Mouse (Mus musculus) kidney, adult 2 months (tissue): ENCODE results near the gene Spag16. TPM values are rescaled to one million over a fixed set of nuclear protein-coding genes. Genes with fewer than 3 reads are reported as not detected.
"Not testable (repeated sequence)": the region's sequence is repeated elsewhere in the genome, so short reads cannot be mapped to it uniquely, and the experiment has no call there.

Source experiments
- DNase-seq: peaks from one replicate; pipeline ENCODE4 v3.0.0; 2021
- H3K27ac ChIP-seq: fragments of 200-500 bp; 2 replicates; pipeline ENCODE4 v1.5.1; 2012; ENCODE audit warnings: low read depth, low read length, control low read depth, inconsistent platforms; ENCODE audit not compliant: insufficient read depth
- H3K27me3 ChIP-seq: fragments of 200-500 bp; replicated peaks from 2 replicates; pipeline ENCODE4 v1.6.1; 2012; ENCODE audit warnings: mild to moderate bottlenecking, moderate library complexity, low read length, inconsistent platforms; ENCODE audit not compliant: control insufficient read depth, insufficient read depth
- H3K36me3 ChIP-seq: fragments of 200-500 bp; 2 replicates; pipeline ENCODE4 v1.6.1; 2012; ENCODE audit warnings: mild to moderate bottlenecking, moderate library complexity, low read length, inconsistent platforms; ENCODE audit not compliant: control insufficient read depth, insufficient read depth
- H3K4me1 ChIP-seq: fragments of 200-500 bp; 2 replicates; pipeline ENCODE4 v1.6.1; 2011; ENCODE audit warnings: low read length; ENCODE audit not compliant: control insufficient read depth, insufficient read depth
- H3K4me3 ChIP-seq: fragments of 200-500 bp; 2 replicates; pipeline ENCODE4 v1.5.1; 2011; ENCODE audit warnings: mild to moderate bottlenecking, low read depth, low read length, control low read depth; ENCODE audit not compliant: insufficient read depth
- CTCF ChIP-seq: fragments of 200-500 bp; conservative IDR thresholded peaks from 2 replicates; pipeline ENCODE4 v1.5.1; 2011; ENCODE audit warnings: low read depth, mild to moderate bottlenecking, control low read depth, low read length, moderate library complexity, mixed read lengths; ENCODE audit not compliant: insufficient read depth, insufficient read length
- POLR2A ChIP-seq: fragments of 200-500 bp; IDR thresholded peaks from one replicate; pipeline ENCODE4 v1.6.1; 2011; ENCODE audit warnings: low read depth, low read length, control low read depth
- WGBS: fragments of 180-500 bp; shearing (Covaris S2); methylation state at CpG from one replicate; pipeline ENCODE4 v1.1.7; 2018; 5-methylcytosine and 5-hydroxymethylcytosine counted together
- polyA plus RNA-seq: library from polyadenylated mRNA; depleted of rRNA; stranded (reverse); fragments of >200 nt; gene quantifications from 2 replicates; pipeline ENCODE4 v1.2.3, GENCODE M21; 2012

Spag16 gene
- polyA plus RNA-seq, 1 experiment, result 0.03 TPM

DNA sequence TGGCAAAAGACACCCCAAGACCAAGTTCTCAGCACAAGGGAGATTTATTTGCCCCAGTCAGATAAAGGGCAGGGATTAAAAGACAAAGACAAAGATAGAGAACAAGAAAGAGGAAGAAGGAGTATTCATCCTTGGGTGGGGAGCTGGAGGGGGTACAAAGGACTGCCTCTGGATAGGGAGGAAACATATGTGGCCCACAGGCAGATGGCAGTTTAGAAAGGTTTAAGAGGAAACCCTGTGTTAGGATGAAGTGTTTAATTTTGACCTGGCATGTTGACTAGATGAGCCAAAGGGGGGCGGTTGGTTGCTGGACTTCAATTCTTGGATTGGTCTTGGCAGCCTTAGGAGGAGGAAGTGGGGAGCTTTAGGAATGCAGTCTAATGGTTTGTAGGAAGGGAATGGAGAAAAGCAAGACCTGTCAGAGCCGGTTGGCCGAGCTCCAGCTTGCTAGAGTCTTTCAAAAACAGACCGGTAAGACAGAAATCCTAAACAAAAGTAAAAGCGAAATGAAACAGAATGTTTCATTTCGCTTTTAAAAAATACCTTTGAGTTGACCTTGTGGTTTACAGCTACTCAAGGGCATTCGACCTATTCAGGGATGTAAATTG is 2.2 kb downstream of the Spag16 start:
- DNase-seq, result peak; percentile 2
- Histone ChIP-seq H3K36me3 (no peaks in the 10 kb centered on the region), H3K27ac (no peak overlapping the region), H3K4me1 (no peaks in the 10 kb centered on the region), H3K27me3 (no peaks in the 10 kb centered on the region), H3K4me3 (no peak overlapping the region)
- TF ChIP-seq POLR2A (no peak), CTCF (no peak)
- 52% methylated on average over 7 of the region's 7 CpGs for WGBS

DNA sequence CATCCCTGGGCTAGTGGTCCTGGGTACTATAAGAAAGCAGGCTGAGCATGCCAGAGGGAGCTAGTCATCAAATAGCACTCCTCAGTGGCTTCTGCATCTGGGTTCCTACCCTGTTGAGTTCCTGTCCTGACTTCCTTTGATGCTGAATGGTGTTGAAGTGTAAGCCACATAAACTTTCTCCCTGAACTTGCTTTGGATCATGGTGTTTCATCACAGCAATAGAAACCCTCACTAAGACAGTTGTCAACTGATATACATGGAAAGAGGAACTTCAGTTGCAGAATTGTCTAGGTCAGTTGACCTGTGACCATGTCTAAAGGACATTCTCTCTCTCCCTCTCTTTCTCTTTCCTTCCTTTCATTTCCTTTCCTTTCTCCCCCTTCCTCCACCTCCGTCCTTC is 3.8 kb downstream of the Spag16 start:
- no peaks in the 10 kb centered on the region for H3K4me1 ChIP-seq
- 71% methylated on average over 1 of the region's 1 CpGs for WGBS
- H3K27ac ChIP-seq, result no peak overlapping the region
- no peaks in the 10 kb centered on the region for H3K36me3 ChIP-seq
- TF ChIP-seq POLR2A, result no peak
- no peak for TF ChIP-seq CTCF
- DNase-seq, result no peak
- no peak overlapping the region for H3K4me3 ChIP-seq
- H3K27me3 ChIP-seq, result no peaks in the 10 kb centered on the region

DNA sequence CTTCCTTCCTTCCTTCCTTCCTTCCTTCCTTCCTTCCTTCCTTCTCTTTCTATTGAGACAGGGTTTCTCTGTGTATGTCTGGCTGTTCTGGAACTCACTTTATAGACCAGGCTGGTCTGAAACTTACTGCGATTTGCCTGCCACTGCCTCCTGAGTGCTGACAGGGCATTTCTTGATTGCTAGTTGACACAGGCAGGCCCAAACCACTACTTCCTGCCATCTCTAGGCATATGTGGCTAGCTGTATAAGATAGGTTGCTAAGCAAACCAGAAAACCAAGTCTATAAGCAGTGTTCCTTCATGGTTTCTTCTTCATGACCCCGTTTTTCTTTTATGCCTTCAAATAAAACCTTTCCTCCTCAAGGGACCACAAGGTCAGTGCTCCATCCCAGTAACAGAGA is 4.2 kb downstream of the Spag16 start:
- Histone ChIP-seq H3K36me3 (no peaks in the 10 kb centered on the region), H3K4me3 (no peak overlapping the region), H3K27ac (no peak overlapping the region), H3K4me1 (no peaks in the 10 kb centered on the region), H3K27me3 (no peaks in the 10 kb centered on the region)
- TF ChIP-seq POLR2A, result no peak
- TF ChIP-seq CTCF, result no peak
- no peak for DNase-seq
- WGBS, result 88% methylated on average over 2 of the region's 2 CpGs

DNA sequence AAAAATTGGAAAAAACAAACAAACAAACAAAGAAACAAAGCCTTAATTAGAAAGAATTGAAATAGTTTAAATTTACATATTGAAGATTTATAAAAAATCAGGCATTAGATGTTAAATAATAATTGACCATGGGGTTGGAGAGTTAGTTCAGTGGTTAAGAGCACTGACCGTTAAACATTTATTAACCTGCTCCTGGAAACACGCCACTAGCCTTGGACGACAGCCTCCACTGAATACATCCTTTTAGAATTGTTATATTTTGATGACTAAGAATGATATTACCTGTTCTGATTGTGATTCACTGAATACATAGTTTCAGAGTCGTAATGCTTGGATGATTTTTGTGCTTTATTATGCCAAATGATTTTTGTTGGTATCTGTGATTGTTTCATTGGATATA is 6.7 kb downstream of the Spag16 start:
- not testable (repeated sequence) for H3K36me3 ChIP-seq, H3K4me1 ChIP-seq, H3K4me3 ChIP-seq, H3K27me3 ChIP-seq, H3K27ac ChIP-seq
- 47% methylated on average over 4 of the region's 4 CpGs for WGBS
- peak; percentile 77 for DNase-seq

DNA sequence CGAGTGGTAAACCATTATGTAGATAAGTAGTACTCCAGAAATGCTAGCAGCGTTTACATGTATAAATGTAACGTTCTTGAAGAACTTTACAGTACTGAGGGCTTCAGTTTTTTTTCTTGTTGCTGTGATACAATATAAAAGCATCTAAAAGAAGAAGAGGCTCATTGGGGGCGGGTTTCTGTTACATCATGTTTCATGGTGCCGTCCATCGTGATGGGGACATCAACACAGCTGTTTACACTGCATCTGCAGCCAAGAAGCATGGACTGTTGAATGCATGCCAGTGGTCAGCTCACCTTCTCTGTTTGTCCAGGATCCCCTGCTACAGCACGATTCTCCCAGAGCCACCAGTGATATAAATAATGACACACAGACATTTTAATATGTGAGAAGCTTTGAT is 26.7 kb downstream of the Spag16 start:
- TF ChIP-seq CTCF (no peak), POLR2A (no peak)
- no peaks in the 10 kb centered on the region for H3K4me1 ChIP-seq
- WGBS, result 50% methylated on average over 7 of the region's 7 CpGs
- H3K4me3 ChIP-seq, result no peak overlapping the region
- H3K36me3 ChIP-seq, result no peaks in the 10 kb centered on the region
- DNase-seq, result no peak
- no peak overlapping the region for H3K27ac ChIP-seq
- H3K27me3 ChIP-seq, result no peaks in the 10 kb centered on the region; the same call in 1 of the 2 replicates

DNA sequence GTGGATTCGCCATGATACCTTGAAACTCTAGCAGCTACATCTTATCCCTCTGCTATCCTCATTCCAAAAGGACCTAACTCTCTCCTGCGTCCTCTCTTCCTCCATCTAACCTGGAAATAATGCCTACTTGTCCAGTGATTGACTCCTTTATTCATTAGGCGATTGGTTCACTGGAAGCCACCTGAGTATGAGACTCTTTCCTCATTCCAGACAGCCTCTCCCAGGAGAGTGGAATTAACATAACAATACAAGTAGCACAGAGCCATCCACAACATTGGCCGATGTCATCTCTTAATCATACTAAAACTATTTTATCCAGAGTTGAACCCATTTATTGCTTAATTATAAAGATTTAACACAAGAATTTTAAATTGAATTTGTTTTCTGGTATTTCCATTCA is 41.0 kb downstream of the Spag16 start:
- 87% methylated on average over 4 of the region's 4 CpGs for WGBS
- TF ChIP-seq POLR2A (no peak), CTCF (no peak)
- Histone ChIP-seq H3K4me3 (no peak overlapping the region), H3K27me3 (no peaks in the 10 kb centered on the region), H3K4me1 (no peaks in the 10 kb centered on the region), H3K27ac (no peak overlapping the region), H3K36me3 (no peaks in the 10 kb centered on the region)
- no peak for DNase-seq

DNA sequence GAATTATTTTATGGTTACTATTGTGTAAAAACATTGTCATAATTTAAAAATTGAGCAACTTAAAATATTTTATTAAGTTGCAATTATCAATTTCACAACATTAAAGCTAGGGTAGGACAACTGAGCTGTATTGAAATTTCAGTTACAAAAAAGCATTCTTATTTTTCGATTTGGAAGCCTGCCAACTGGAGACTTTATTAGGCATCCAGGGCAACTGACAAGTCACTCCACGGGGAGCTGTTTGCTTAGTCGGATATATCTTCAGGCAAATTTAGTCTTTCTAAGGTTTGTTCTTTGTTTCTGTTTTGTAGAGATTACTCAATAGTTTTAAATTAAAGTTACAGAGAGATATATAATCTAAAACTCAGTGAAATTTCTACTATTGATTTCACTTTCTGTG is 129.8 kb downstream of the Spag16 start:
- DNase-seq, result no peak
- Histone ChIP-seq H3K4me1 (no peaks in the 10 kb centered on the region), H3K27me3 (no peaks in the 10 kb centered on the region), H3K36me3 (no peaks in the 10 kb centered on the region), H3K4me3 (no peak overlapping the region), H3K27ac (no peak overlapping the region)
- WGBS, result 52% methylated on average over 3 of the region's 3 CpGs
- no peak for TF ChIP-seq POLR2A
- TF ChIP-seq CTCF, result no peak

DNA sequence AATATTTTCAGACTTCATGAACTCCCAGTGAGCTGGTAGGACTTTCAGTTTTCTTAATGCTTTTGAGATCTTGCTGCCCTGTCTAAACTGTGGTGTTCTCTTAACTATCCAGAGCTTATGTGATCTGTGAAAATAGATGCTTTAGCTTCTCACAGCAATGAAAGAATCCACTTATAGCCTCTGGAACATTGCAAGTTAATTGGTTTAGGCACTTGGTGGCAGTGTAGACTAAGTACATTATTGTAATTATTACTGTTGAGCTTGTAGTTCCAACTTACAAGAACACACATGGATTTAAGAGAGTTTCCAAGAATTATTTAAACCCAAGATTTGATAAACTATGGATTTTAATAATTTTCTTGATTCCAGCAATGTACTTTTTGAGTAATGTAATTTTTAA is 170.1 kb downstream of the Spag16 start:
- DNase-seq, result no peak
- Histone ChIP-seq H3K27me3 (no peaks in the 10 kb centered on the region), H3K4me3 (no peak overlapping the region), H3K4me1 (no peaks in the 10 kb centered on the region), H3K36me3 (no peaks in the 10 kb centered on the region), H3K27ac (no peak overlapping the region)
- TF ChIP-seq POLR2A (no peak), CTCF (no peak)
